30 mouse cellular contexts compared by ENCODE assay signal in the genomic region with DNA sequence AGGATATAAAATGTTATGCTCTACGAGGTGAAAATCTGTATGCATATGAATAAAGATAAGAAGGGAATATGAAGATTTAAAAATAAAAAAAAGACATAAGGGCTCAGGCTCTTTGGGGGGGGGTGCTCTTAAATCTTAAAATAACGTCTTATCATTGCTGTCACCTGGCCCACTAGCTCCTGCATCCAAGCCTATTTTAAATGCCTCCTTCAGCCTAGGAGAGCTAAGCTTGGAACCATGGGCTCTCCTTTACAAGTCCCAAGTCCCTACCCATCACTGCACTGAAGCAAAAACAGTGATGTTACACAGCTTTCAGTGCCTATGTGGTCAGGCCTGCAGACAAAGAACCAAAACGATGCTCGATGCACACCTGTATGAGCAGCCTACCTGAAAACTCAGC. TPM values are rescaled to one million over a fixed set of nuclear protein-coding genes. Genes with fewer than 3 reads are reported as not detected.
A peak's percentile ranks its signal among the peaks of the same experiment; 100 is the strongest.
DNase-seq lines count a peak whose midpoint lies in the region; ATAC-seq and TF ChIP-seq lines count a peak whose summit lies in the region.
"Had no signal": no experiment of that assay in that cellular context is flagged by ENCODE, and none has a peak within 500 bp of the region (broad histone marks: within the 10 kb centered on the region; RNA-seq: fewer than 3 reads in every experiment).

No protein-coding gene starts in this region.

- DNase-seq in heart, adult 8-10 months (ENCODE audit: low spot score), result no peak
- no peak for DNase-seq in layer of hippocampus, adult 2 months (ENCODE audit: low spot score in 2 of 2)
- no peak for DNase-seq in layer of hippocampus, adult 11-12 months (ENCODE audit: low spot score)
- DNase-seq: adrenal gland, postnatal 10 days; adrenal gland, postnatal 36 days; B cell, adult 2 months; cerebellum, adult 11 months; cerebellum, adult 2 months; cerebellum, adult 9-11 months; cerebellum, postnatal 25 days; embryo, embryonic 11 days; gastrocnemius, postnatal 10 days; heart, adult 11 months; heart, postnatal 36 days; kidney, adult 2 months had no signal

- peak overlapping the region; percentile 7; the same call in 1 of the 2 replicates for H3K9ac ChIP-seq in heart, embryonic 12.5 days
- no peak overlapping the region for H3K9ac ChIP-seq in heart, embryonic 11.5 days (ENCODE audit: low read depth, low read length)
- peak overlapping the region; percentile 34; the same call in 1 of the 2 replicates for H3K9ac ChIP-seq in heart, embryonic 16.5 days (ENCODE audit: low read length)
- H3K9ac ChIP-seq: embryonic facial prominence, embryonic 13.5 days; forebrain, embryonic 12.5 days; forebrain, embryonic 15.5 days; hindbrain, embryonic 14.5 days had no signal

- H3K4me3 ChIP-seq in heart, embryonic 12.5 days, result no peak overlapping the region
- H3K4me3 ChIP-seq in heart, embryonic 11.5 days (ENCODE audit: low read depth, low read length), result no peak overlapping the region
- no peak overlapping the region for H3K4me3 ChIP-seq in heart, embryonic 16.5 days (ENCODE audit: low read length)
- H3K4me3 ChIP-seq in layer of hippocampus, adult 2 months, result no peak overlapping the region; the same call in 1 of the 2 replicates
- no peak overlapping the region for H3K4me3 ChIP-seq in cortical plate, adult 2 months (ENCODE audit: insufficient read depth, low read length)
- H3K4me3 ChIP-seq: embryonic facial prominence, embryonic 10.5 days; embryonic facial prominence, embryonic 13.5 days; erythroblast, embryonic 14.5 days; forebrain, embryonic 12.5 days; forebrain, embryonic 15.5 days; hindbrain, embryonic 10.5 days had no signal

- H3K36me3 ChIP-seq in heart, embryonic 12.5 days, result peaks cover 50% of the 10 kb centered on the region
- peaks cover 20% of the 10 kb centered on the region; the same call in 1 of the 2 replicates for H3K36me3 ChIP-seq in heart, embryonic 11.5 days (ENCODE audit: control insufficient read depth, insufficient read depth, low read length)
- peaks cover 25% of the 10 kb centered on the region for H3K36me3 ChIP-seq in heart, embryonic 16.5 days (ENCODE audit: control insufficient read depth, insufficient read depth)

- no peak overlapping the region for H3K27ac ChIP-seq in heart, embryonic 12.5 days (ENCODE audit: poor library complexity, severe bottlenecking)
- H3K27ac ChIP-seq in heart, embryonic 11.5 days (ENCODE audit: low read depth, low read length), result no peak overlapping the region
- no peak overlapping the region for H3K27ac ChIP-seq in heart, embryonic 16.5 days (ENCODE audit: low read length)
- peak overlapping the region; percentile 93 for H3K27ac ChIP-seq in layer of hippocampus, adult 2 months
- H3K27ac ChIP-seq in cortical plate, adult 2 months (ENCODE audit: insufficient read depth, low read length), result 0 out of 2 replicates have a peak overlapping the region, but pooled peaks have one; percentile 6
- H3K27ac ChIP-seq: embryonic facial prominence, embryonic 10.5 days; embryonic facial prominence, embryonic 13.5 days; forebrain, embryonic 12.5 days; forebrain, embryonic 15.5 days; hindbrain, embryonic 10.5 days; hindbrain, embryonic 14.5 days had no signal

- no peak overlapping the region for H3K4me2 ChIP-seq in heart, embryonic 12.5 days
- H3K4me2 ChIP-seq in heart, embryonic 11.5 days, result no peak overlapping the region
- no peak overlapping the region for H3K4me2 ChIP-seq in heart, embryonic 16.5 days (ENCODE audit: low read depth, low read length)
- H3K4me2 ChIP-seq: embryonic facial prominence, embryonic 13.5 days; forebrain, embryonic 12.5 days; forebrain, embryonic 15.5 days; hindbrain, embryonic 14.5 days had no signal

- TF ChIP-seq CTCF in layer of hippocampus, adult 2 months (conservative IDR thresholded peaks at IDR 0.05), result no peak
- TF ChIP-seq CTCF in cortical plate, adult 2 months (IDR thresholded peaks at IDR 0.05; ENCODE audit: extremely low read depth, insufficient read depth, low read length), result no peak

- 83% methylated on average over 4 of the region's 4 CpGs for WGBS in heart, embryonic 12.5 days
- 77% methylated on average over 4 of the region's 4 CpGs for whole genome bisulfite sequencing in heart, embryonic 11.5 days (ENCODE audit: insufficient replicate concordance)
- WGBS in heart, embryonic 16.5 days, result 76% methylated on average over 4 of the region's 4 CpGs

- no peaks in the 10 kb centered on the region for H3K9me3 ChIP-seq in heart, embryonic 12.5 days (replicated peaks)
- H3K9me3 ChIP-seq in heart, embryonic 11.5 days (replicated peaks; ENCODE audit: control insufficient read depth, low read length), result no peaks in the 10 kb centered on the region
- H3K9me3 ChIP-seq in heart, embryonic 16.5 days (replicated peaks; ENCODE audit: control insufficient read depth, low read length), result no peaks in the 10 kb centered on the region
- H3K9me3 ChIP-seq: embryonic facial prominence, embryonic 10.5 days; embryonic facial prominence, embryonic 13.5 days; forebrain, embryonic 12.5 days; forebrain, embryonic 15.5 days; G1E; hindbrain, embryonic 10.5 days had no signal

- no peak for TF ChIP-seq POLR2A in cortical plate, adult 2 months (IDR thresholded peaks at IDR 0.05; ENCODE audit: extremely low read depth, insufficient read depth, low read length)

- H3K4me1 ChIP-seq in heart, embryonic 12.5 days (replicated peaks), result peaks cover 66% of the 10 kb centered on the region
- H3K4me1 ChIP-seq in heart, embryonic 11.5 days (ENCODE audit: control insufficient read depth, insufficient read depth, low read length), result peaks cover 50% of the 10 kb centered on the region
- H3K4me1 ChIP-seq in heart, embryonic 16.5 days (ENCODE audit: control insufficient read depth, insufficient read depth, low read length), result peaks cover 61% of the 10 kb centered on the region
- H3K4me1 ChIP-seq in cortical plate, adult 2 months (ENCODE audit: control insufficient read depth, insufficient read depth, low read length), result peaks cover 23% of the 10 kb centered on the region

- H3K27me3 ChIP-seq in heart, embryonic 12.5 days (replicated peaks), result no peaks in the 10 kb centered on the region
- no peaks in the 10 kb centered on the region for H3K27me3 ChIP-seq in heart, embryonic 11.5 days (ENCODE audit: control insufficient read depth, insufficient read depth, low read length)
- no peaks in the 10 kb centered on the region for H3K27me3 ChIP-seq in heart, embryonic 16.5 days (ENCODE audit: control insufficient read depth, insufficient read depth, low read length)
- H3K27me3 ChIP-seq: CH12.LX; embryonic facial prominence, embryonic 13.5 days; forebrain, embryonic 12.5 days; forebrain, embryonic 15.5 days; Patski had no signal

- ATAC-seq in heart, embryonic 12.5 days (ENCODE audit: insufficient number of reproducible peaks, low FRiP score), result no peak
- ATAC-seq in heart, embryonic 11.5 days (replicated peaks; ENCODE audit: insufficient number of reproducible peaks, low FRiP score, low TSS enrichment), result no peak
- no peak for ATAC-seq in heart, embryonic 16.5 days (replicated peaks; ENCODE audit: extremely low read depth, insufficient read depth, low FRiP score)
- ATAC-seq: forebrain, embryonic 15.5 days; intestine, postnatal 0 days; Patski had no signal

RNA-seq across cellular contexts. Expression of gene Camk2g, which starts 4.3 kb away (rescaled TPM):
- 65.4 and 69.5 TPM in 2 replicates for polyA plus RNA-seq in heart, embryonic 12.5 days (2016; fragmentation: Nextera tagmentation; extraction: Ambion mirVana)
- polyA plus RNA-seq in heart, embryonic 11.5 days (2014; fragmentation: Nextera tagmentation; extraction: Ambion mirVana), result 61.8 and 65.6 TPM in 2 replicates
- polyA plus RNA-seq in heart, embryonic 16.5 days (2015; fragmentation: Nextera tagmentation; extraction: Ambion mirVana), result 81.5 and 103 TPM in 2 replicates
- total RNA-seq in heart, adult 8-10 months (2022), result 10 to 100 TPM; 47.2 to 73.5 (median 58.4) TPM
- total RNA-seq in layer of hippocampus, adult 2 months (2021), result 100 to 1,000 TPM; 216 to 229 TPM
- 287 and 303 TPM in 2 replicates for polyA plus RNA-seq in cortical plate, adult 2 months (2012; rRNA removed)

RNA-seq across cellular contexts. Expression of gene Plau, which starts 46.9 kb away (rescaled TPM):
- polyA plus RNA-seq in heart, embryonic 12.5 days (2016; fragmentation: Nextera tagmentation; extraction: Ambion mirVana), result 0.77 and 1.1 TPM in 2 replicates
- 0.37 and 0.66 TPM in 2 replicates for polyA plus RNA-seq in heart, embryonic 11.5 days (2014; fragmentation: Nextera tagmentation; extraction: Ambion mirVana)
- 1.2 and 1.9 TPM in 2 replicates for polyA plus RNA-seq in heart, embryonic 16.5 days (2015; fragmentation: Nextera tagmentation; extraction: Ambion mirVana)
- total RNA-seq in heart, adult 8-10 months (2022), result 1 to 10 TPM; 4.9 to 7.7 (median 5.6) TPM
- total RNA-seq in layer of hippocampus, adult 2 months (2021), result 1 to 10 TPM; 3.2 to 4.2 TPM
- polyA plus RNA-seq in cortical plate, adult 2 months (2012; rRNA removed), result 4.2 and 5.2 TPM in 2 replicates
- polyA plus RNA-seq: erythroblast, embryonic 14.5 days; G1E had no signal

RNA-seq across cellular contexts. Expression of gene Ndst2, which starts 55.2 kb away (rescaled TPM):
- 17.9 and 18.8 TPM in 2 replicates for polyA plus RNA-seq in heart, embryonic 12.5 days (2016; fragmentation: Nextera tagmentation; extraction: Ambion mirVana)
- 18.7 and 19.1 TPM in 2 replicates for polyA plus RNA-seq in heart, embryonic 11.5 days (2014; fragmentation: Nextera tagmentation; extraction: Ambion mirVana)
- 16.2 and 17.2 TPM in 2 replicates for polyA plus RNA-seq in heart, embryonic 16.5 days (2015; fragmentation: Nextera tagmentation; extraction: Ambion mirVana)
- total RNA-seq in heart, adult 8-10 months (2022), result 10 to 100 TPM in 1 of 4 experiments, 1 to 10 TPM in 3; 7.1 to 10.6 (median 9.9) TPM
- total RNA-seq in layer of hippocampus, adult 2 months (2021), result 10 to 100 TPM; 20.4 to 20.9 TPM
- 22.9 and 26.7 TPM in 2 replicates for polyA plus RNA-seq in cortical plate, adult 2 months (2012; rRNA removed)

Comparison
In these comparisons a context has a peak if more than half of its experiments do, and no peak if none do; other contexts are left out.
1. H3K27ac ChIP-seq: peak in layer of hippocampus, adult 2 months (single experiment) and cortical plate, adult 2 months (single experiment); none in heart, embryonic 12.5 days (single experiment), heart, embryonic 11.5 days (single experiment) and heart, embryonic 16.5 days (single experiment).